Mouse (Mus musculus) Muller cell, postnatal 12 days (primary cell): ENCODE measurements around the gene B3gnt2.
A peak's percentile ranks its signal among the peaks of the same experiment; 100 is the strongest.

ENCODE experiments used
- DNase-seq: peaks from one replicate; pipeline ENCODE4 v3.0.0-alpha.2; 2015; ENCODE audit errors: inconsistent ontology term

The B3gnt2 gene

GRCm38 (mm10) chr11:22847732-22848648, 12.8 kb downstream of the B3gnt2 start:
- peak; percentile 62 for DNase-seq

- DNase-seq, result no peak
These were observed 13.6 kb downstream of the B3gnt2 start for GRCm38 (mm10) chr11:22846960-22847731.

GRCm38 (mm10) chr11:22846093-22846835, 14.5 kb downstream of the B3gnt2 start:
- DNase-seq, result no peak

GRCm38 (mm10) chr11:22844754-22845718, 15.7 kb downstream of the B3gnt2 start:
- no peak for DNase-seq

GRCm38 (mm10) chr11:22839456-22839855, 21.3 kb downstream of the B3gnt2 start:
- DNase-seq, result no peak

GRCm38 (mm10) chr11:22838361-22838760, 22.4 kb downstream of the B3gnt2 start:
- DNase-seq, result no peak

- DNase-seq, result no peak
These were observed 24.5 kb downstream of the B3gnt2 start for GRCm38 (mm10) chr11:22836269-22836668.

GRCm38 (mm10) chr11:22832600-22832999, 28.2 kb downstream of the B3gnt2 start:
- DNase-seq, result no peak

- DNase-seq, result no peak
These were observed 28.8 kb downstream of the B3gnt2 start for GRCm38 (mm10) chr11:22831916-22832315.

GRCm38 (mm10) chr11:22830684-22831083, 30.1 kb downstream of the B3gnt2 start:
- DNase-seq, result no peak

GRCm38 (mm10) chr11:22830179-22830611, 30.6 kb downstream of the B3gnt2 start:
- DNase-seq, result peak; percentile 89

- no peak for DNase-seq
These were observed 31.7 kb downstream of the B3gnt2 start for GRCm38 (mm10) chr11:22828988-22829632.

GRCm38 (mm10) chr11:22827514-22828080, 33.2 kb downstream of the B3gnt2 start:
- DNase-seq, result no peak

GRCm38 (mm10) chr11:22826665-22827064, 34.1 kb downstream of the B3gnt2 start:
- peak; percentile 88 for DNase-seq

GRCm38 (mm10) chr11:22826051-22826450, 34.7 kb downstream of the B3gnt2 start:
- no peak for DNase-seq

- DNase-seq, result no peak
These were observed 35.2 kb downstream of the B3gnt2 start for GRCm38 (mm10) chr11:22825548-22825947.

- no peak for DNase-seq
These were observed 36.6 kb downstream of the B3gnt2 start for GRCm38 (mm10) chr11:22824049-22824705.

GRCm38 (mm10) chr11:22821243-22821642, 39.5 kb downstream of the B3gnt2 start:
- DNase-seq, result no peak

- DNase-seq, result no peak
These were observed 42.4 kb downstream of the B3gnt2 start for GRCm38 (mm10) chr11:22818371-22818770.
